Mouse (Mus musculus): ENCODE measurements around the gene Rasal1.

The Rasal1 gene

GRCm38 (mm10) chr5:120693931-120694694, 45.5 kb downstream of the Rasal1 start:
- DNase-seq (ENCODE audit: low spot score in 2 of 2), result no peak

- no peak for DNase-seq (ENCODE audit: low spot score in 2 of 2)
Measured at GRCm38 (mm10) chr5:120694695-120695074, 46.1 kb downstream of the Rasal1 start.

- no peak for DNase-seq (ENCODE audit: low spot score in 2 of 2)
Measured at GRCm38 (mm10) chr5:120696057-120696743, 47.6 kb downstream of the Rasal1 start.

- DNase-seq (ENCODE audit: low spot score in 2 of 2), result no peak
Measured at GRCm38 (mm10) chr5:120696865-120697264, 48.3 kb downstream of the Rasal1 start.

- no peak for DNase-seq (ENCODE audit: low spot score in 2 of 2)
Measured at GRCm38 (mm10) chr5:120698181-120698580, 49.6 kb downstream of the Rasal1 start.

GRCm38 (mm10) chr5:120698801-120699391, 50.3 kb downstream of the Rasal1 start:
- peak in 1 of 2 experiments; percentile 70 for DNase-seq (ENCODE audit: low spot score in 2 of 2)

GRCm38 (mm10) chr5:120700996-120701790, 52.6 kb downstream of the Rasal1 start:
- DNase-seq (ENCODE audit: low spot score in 2 of 2), result no peak

GRCm38 (mm10) chr5:120702421-120702820, 53.8 kb downstream of the Rasal1 start:
- no peak for DNase-seq (ENCODE audit: low spot score in 2 of 2)

GRCm38 (mm10) chr5:120702969-120703368, 54.4 kb downstream of the Rasal1 start:
- no peak for DNase-seq (ENCODE audit: low spot score in 2 of 2)

- no peak for DNase-seq (ENCODE audit: low spot score in 2 of 2)
Measured at GRCm38 (mm10) chr5:120703660-120704059, 55.0 kb downstream of the Rasal1 start.

- DNase-seq (ENCODE audit: low spot score in 2 of 2), result no peak
Measured at GRCm38 (mm10) chr5:120704421-120704820, 55.8 kb downstream of the Rasal1 start.

- DNase-seq (ENCODE audit: low spot score in 2 of 2), result peak in 1 of 2 experiments; percentile 44
Measured at GRCm38 (mm10) chr5:120706541-120706940, 57.9 kb downstream of the Rasal1 start.

- no peak for DNase-seq (ENCODE audit: low spot score in 2 of 2)
Measured at GRCm38 (mm10) chr5:120706976-120707375, 58.4 kb downstream of the Rasal1 start.

- DNase-seq (ENCODE audit: low spot score in 2 of 2), result peak in 1 of 2 experiments; percentile 64
Measured at GRCm38 (mm10) chr5:120710161-120710825, 61.7 kb downstream of the Rasal1 start.

- DNase-seq (ENCODE audit: low spot score in 2 of 2), result peak in 1 of 2 experiments; percentile 52
Measured at GRCm38 (mm10) chr5:120710826-120711248, 62.2 kb downstream of the Rasal1 start.

GRCm38 (mm10) chr5:120711416-120711815, 62.8 kb downstream of the Rasal1 start:
- peak in 1 of 2 experiments; percentile 66 for DNase-seq (ENCODE audit: low spot score in 2 of 2)

- DNase-seq (ENCODE audit: low spot score in 2 of 2), result no peak
Measured at GRCm38 (mm10) chr5:120711827-120712226, 63.2 kb downstream of the Rasal1 start, which contains the start of gene Dtx1. TSS of gene Dtx1 (minus strand) at chr5:120711927.

GRCm38 (mm10) chr5:120712721-120713120, 64.1 kb downstream of the Rasal1 start:
- DNase-seq (ENCODE audit: low spot score in 2 of 2), result no peak

GRCm38 (mm10) chr5:120714314-120714713, 65.7 kb downstream of the Rasal1 start:
- peak; percentile 81 to 90 for DNase-seq (ENCODE audit: low spot score in 2 of 2)

- no peak for DNase-seq (ENCODE audit: low spot score in 2 of 2)
Measured at GRCm38 (mm10) chr5:120717136-120717535, 68.5 kb downstream of the Rasal1 start.

Measured in cerebellum, postnatal 4 days (tissue).